Mouse (Mus musculus) urinary bladder, postnatal 36 days (tissue): Measurements from ENCODE around the gene Gm6176.
"Not testable (repeated sequence)": the region's sequence is repeated elsewhere in the genome, so short reads cannot be mapped to it uniquely, and the experiment has no call there.

Source experiments
- DNase-seq, 2 experiments: peaks; one replicate each; pipeline ENCODE4 v3.0.0; 2022; ENCODE audit warnings: low spot score in 2 of 2, mixed read lengths in 1 of 2

The Gm6176 gene

GRCm38 (mm10) chr7:22056205-22056604 is at the start of gene Gm6176:
Gm6176 (minus strand) TSS chr7:22056305.
- DNase-seq = not testable (repeated sequence)

- DNase-seq = not testable (repeated sequence)
These were observed 12.7 kb upstream of the Gm6176 start, which contains the start of gene Vmn1r139 for GRCm38 (mm10) chr7:22068757-22069156. Vmn1r139 (plus strand) TSS chr7:22069057.

- not testable (repeated sequence) for DNase-seq
These were observed 27.3 kb downstream of the Gm6176 start, which contains the start of gene Vmn1r138 for GRCm38 (mm10) chr7:22028797-22029196. Vmn1r138 (minus strand) TSS chr7:22028897.
